Comparison of ENCODE assay signal across 10 mouse cellular contexts in genomic region chr9:55609751-55610150, GRCm38 (mm10).
"Had no signal": no experiment of that assay in that cellular context is flagged by ENCODE, and none has a peak within 500 bp of the region (broad histone marks: within the 10 kb centered on the region; RNA-seq: fewer than 3 reads in every experiment).

No protein-coding gene starts in this region.

- H3K4me2 ChIP-seq: limb, embryonic 13.5 days; neural tube, embryonic 15.5 days had no signal

- DNase-seq: left cerebral cortex, postnatal 4 days; midbrain, embryonic 14.5 days; thymus, postnatal 4 days had no signal

- ATAC-seq: lung, postnatal 0 days had no signal

- H3K27ac ChIP-seq: limb, embryonic 13.5 days; liver, embryonic 14.5 days; midbrain, embryonic 10.5 days; neural tube, embryonic 15.5 days; stomach, postnatal 0 days had no signal

- H3K36me3 ChIP-seq: limb, embryonic 13.5 days; midbrain, embryonic 10.5 days; neural tube, embryonic 15.5 days had no signal

- H3K4me1 ChIP-seq: neural tube, embryonic 15.5 days had no signal

- H3K27me3 ChIP-seq: neural tube, embryonic 15.5 days had no signal

- H3K9ac ChIP-seq: limb, embryonic 13.5 days; liver, embryonic 14.5 days; neural tube, embryonic 15.5 days had no signal

- H3K9me3 ChIP-seq: limb, embryonic 13.5 days; midbrain, embryonic 10.5 days; neural tube, embryonic 15.5 days had no signal

- H3K4me3 ChIP-seq: limb, embryonic 13.5 days; midbrain, embryonic 10.5 days; myocyte; neural tube, embryonic 15.5 days had no signal
